Mouse (Mus musculus) lung, postnatal 0 days (tissue): ENCODE results near the gene Ppp2r5b.

ENCODE experiments used
- CTCF ChIP-seq: IDR thresholded peaks from 2 replicates; pipeline ENCODE4 v1.5.1; 2016; ENCODE audit warnings: antibody characterized with exemption, mild to moderate bottlenecking
- EP300 ChIP-seq: IDR thresholded peaks from 2 replicates; pipeline ENCODE4 v1.6.1; 2016; ENCODE audit warnings: antibody characterized with exemption, mild to moderate bottlenecking, control low read depth

GRCm38 (mm10) chr19:6283001-6283400, 47.3 kb upstream of the Ppp2r5b start:
- no peak for TF ChIP-seq CTCF
- no peak for TF ChIP-seq EP300
